Mouse (Mus musculus): Measurements from ENCODE around the gene Gm20388.

GRCm38 (mm10) chr8:121731471-121732333, 1821.1 kb downstream of the Gm20388 start:
- TF ChIP-seq CTCF (IDR thresholded peaks at IDR 0.05; ENCODE audit: low read depth, low read length) (no peak), POLR2A (IDR thresholded peaks at IDR 0.05; ENCODE audit: insufficient read depth, low read length) (no peak)

Data from ES-Bruce4 (cell line).